Mouse (Mus musculus) hindbrain, postnatal 0 days (tissue): ENCODE data around the gene Arl6. TPM values are rescaled to one million over a fixed set of nuclear protein-coding genes. Genes with fewer than 3 reads are reported as not detected.

ENCODE experiments used
- ATAC-seq: fragments of 200-750 bp; cut with Nextera tagmentation; 2 replicates; pipeline ENCODE4 v1.8.0; 2017; ENCODE audit warnings: mild to moderate bottlenecking, moderate TSS enrichment, moderate library complexity
- DNase-seq: peaks from one replicate; pipeline ENCODE4 v3.0.0-alpha.2; 2015; ENCODE audit warnings: low spot score
- H3K27ac ChIP-seq: fragments of 300-500 bp; sonication (generic); 2 replicates; pipeline ENCODE4 v1.5.1; 2014; ENCODE audit warnings: mild to moderate bottlenecking
- H3K27me3 ChIP-seq: fragments of 300-500 bp; sonication (generic); 2 replicates; pipeline ENCODE4 v1.6.1; 2014; ENCODE audit warnings: low read length, mixed read lengths; ENCODE audit not compliant: insufficient read depth
- H3K36me3 ChIP-seq: fragments of 300-500 bp; sonication (generic); 2 replicates; pipeline ENCODE4 v1.6.1; 2014; ENCODE audit warnings: low read length, mixed read lengths; ENCODE audit not compliant: insufficient read depth
- H3K4me1 ChIP-seq: fragments of 300-500 bp; sonication (generic); 2 replicates; pipeline ENCODE4 v1.6.1; 2014; ENCODE audit warnings: antibody characterized with exemption, low read length, mixed read lengths; ENCODE audit not compliant: insufficient read depth
- H3K4me2 ChIP-seq: fragments of 300-500 bp; sonication (generic); 2 replicates; pipeline ENCODE4 v1.6.1; 2014; ENCODE audit warnings: low read depth, mild to moderate bottlenecking, low read length, moderate library complexity, mixed read lengths
- H3K4me3 ChIP-seq: fragments of 300-500 bp; sonication (generic); 2 replicates; pipeline ENCODE4 v1.5.1; 2014; ENCODE audit warnings: low read length
- H3K9ac ChIP-seq: fragments of 300-500 bp; sonication (generic); replicated peaks from 2 replicates; pipeline ENCODE4 v1.6.1; 2014; ENCODE audit warnings: mild to moderate bottlenecking, low read length, moderate library complexity, mixed read lengths
- H3K9me3 ChIP-seq: fragments of 300-500 bp; sonication (generic); 2 replicates; pipeline ENCODE4 v1.6.1; 2016; ENCODE audit warnings: low read length, mixed read lengths
- CTCF ChIP-seq: IDR thresholded peaks from 2 replicates; pipeline ENCODE4 v1.5.1; 2016; ENCODE audit warnings: antibody characterized with exemption, control low read depth, low read depth
- WGBS: fragments of 180-500 bp; shearing (Covaris S2); extraction: QIAGEN DNeasy Blood & Tissue Kit; methylation state at CpG from one replicate; pipeline ENCODE4 v1.1.7; 2014; 5-methylcytosine and 5-hydroxymethylcytosine counted together
- polyA plus RNA-seq: library from polyadenylated mRNA; unstranded; fragments of >200 nt; fragmentation: Nextera tagmentation; extraction: Ambion mirVana; gene quantifications from 2 replicates; pipeline ENCODE4 v1.2.1, GENCODE M21; 2015
- total RNA-seq: library from RNA; depleted of rRNA; stranded (reverse); fragments of >200 nt; gene quantifications from 2 replicates; pipeline ENCODE4 v1.2.3, GENCODE M21; 2014; rRNA removed

Gene Arl6
- total and polyA plus RNA-seq, 2 experiments from 2014 or later: 26.6 to 65.8 TPM

DNA sequence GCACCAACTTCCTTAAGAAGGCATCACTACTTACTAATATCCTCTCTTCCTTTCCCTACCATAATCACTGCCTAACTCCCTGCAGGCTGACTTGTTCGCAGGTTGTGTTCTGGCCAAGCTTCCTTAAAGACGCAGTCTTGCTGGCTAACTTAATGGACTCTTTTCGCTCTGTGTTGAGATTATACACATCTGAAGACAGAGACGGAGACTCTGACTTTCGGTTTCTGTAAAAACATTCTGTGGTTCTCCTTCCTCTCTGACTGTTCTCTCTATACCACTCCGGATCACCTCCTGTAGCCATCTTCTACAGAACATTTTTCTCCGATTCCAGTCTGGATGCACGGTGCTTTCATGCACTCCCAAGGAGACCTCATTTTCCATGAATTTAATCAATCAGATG, 68.4 kb downstream of the Arl6 start:
- Histone ChIP-seq H3K4me2 (no peak overlapping the region), H3K9me3 (no peaks in the 10 kb centered on the region), H3K27me3 (no peaks in the 10 kb centered on the region), H3K27ac (no peak overlapping the region), H3K9ac (no peak overlapping the region), H3K36me3 (no peaks in the 10 kb centered on the region), H3K4me1 (no peaks in the 10 kb centered on the region), H3K4me3 (no peak overlapping the region)
- no peak for TF ChIP-seq CTCF
- WGBS: 92% methylated on average over 8 of the region's 8 CpGs
- ATAC-seq (no peak), DNase-seq (no peak)

- ATAC-seq: no peak
- H3K4me2 ChIP-seq: no peak overlapping the region
- H3K9ac ChIP-seq: no peak overlapping the region
- no peaks in the 10 kb centered on the region for H3K27me3 ChIP-seq
- no peak overlapping the region for H3K4me3 ChIP-seq
- H3K36me3 ChIP-seq: no peaks in the 10 kb centered on the region
- TF ChIP-seq CTCF: no peak
- peak; percentile 16 for DNase-seq
- no peaks in the 10 kb centered on the region for H3K9me3 ChIP-seq
- no peak overlapping the region for H3K27ac ChIP-seq
- H3K4me1 ChIP-seq: no peaks in the 10 kb centered on the region
- 65% methylated on average over 8 of the region's 8 CpGs for WGBS
Measured at GRCm38 (mm10) chr16:59569837-59570236, 69.4 kb downstream of the Arl6 start.

DNA sequence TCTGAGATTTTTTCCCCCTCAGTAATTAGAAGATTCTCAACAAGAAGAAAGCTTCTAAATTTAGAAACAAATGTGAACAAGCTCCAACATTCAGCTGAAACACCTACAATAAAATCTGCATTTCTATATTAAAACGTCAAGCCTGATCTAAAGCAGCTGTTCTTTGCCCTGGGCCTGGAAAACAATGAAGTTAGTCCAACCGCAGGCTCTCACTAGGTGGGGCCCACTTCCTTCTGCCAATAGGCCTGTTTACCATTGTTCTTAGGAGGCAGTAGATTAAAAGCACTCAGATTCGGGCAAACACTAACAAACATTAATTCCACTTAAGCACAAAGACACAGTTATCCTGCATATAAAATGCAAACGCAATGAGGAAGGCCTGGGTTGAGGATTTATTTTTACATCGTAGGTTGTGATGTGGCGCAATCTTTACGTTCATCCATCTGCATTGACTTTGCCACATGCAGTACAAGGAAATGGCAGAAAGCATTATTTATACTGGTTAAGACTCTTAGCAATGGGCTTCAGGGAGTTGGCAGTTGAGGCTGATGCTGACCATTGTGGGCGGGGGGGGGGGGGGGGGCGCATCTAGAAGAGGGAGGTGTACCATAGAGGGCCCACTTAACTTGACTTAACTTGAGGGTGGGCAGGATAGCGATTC, 71.3 kb downstream of the Arl6 start:
- H3K27me3 ChIP-seq: no peaks in the 10 kb centered on the region
- no peak overlapping the region for H3K9ac ChIP-seq
- TF ChIP-seq CTCF: no peak
- DNase-seq: no peak
- no peaks in the 10 kb centered on the region for H3K4me1 ChIP-seq
- ATAC-seq: no peak
- 69% methylated on average over 10 of the region's 10 CpGs for WGBS
- H3K9me3 ChIP-seq: no peaks in the 10 kb centered on the region
- H3K36me3 ChIP-seq: no peaks in the 10 kb centered on the region
- H3K27ac ChIP-seq: no peak overlapping the region
- no peak overlapping the region for H3K4me3 ChIP-seq
- no peak overlapping the region for H3K4me2 ChIP-seq

DNA sequence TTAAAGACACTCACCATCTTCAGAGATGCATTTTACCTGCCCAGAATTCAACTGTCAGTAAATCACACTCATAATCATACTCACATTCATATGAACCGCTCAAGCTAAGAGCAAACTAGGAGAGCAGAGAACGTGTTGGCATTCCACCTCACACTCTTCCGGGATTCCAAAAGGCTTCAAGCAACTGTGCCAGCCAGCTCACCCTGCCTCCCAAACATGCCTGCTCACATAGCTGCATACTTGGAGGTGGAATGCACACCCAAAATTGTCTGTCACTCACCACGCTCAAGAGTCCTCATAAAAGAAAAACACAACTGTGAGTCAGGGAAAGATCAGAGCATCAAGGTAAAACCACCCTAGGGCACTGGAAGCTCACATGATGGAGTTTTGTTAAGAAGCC, 72.8 kb downstream of the Arl6 start:
- no peak for ATAC-seq
- Histone ChIP-seq H3K4me3 (no peak overlapping the region), H3K27ac (no peak overlapping the region), H3K4me2 (no peak overlapping the region), H3K4me1 (no peaks in the 10 kb centered on the region), H3K27me3 (no peaks in the 10 kb centered on the region), H3K9ac (no peak overlapping the region), H3K9me3 (no peaks in the 10 kb centered on the region), H3K36me3 (no peaks in the 10 kb centered on the region)
- no peak for TF ChIP-seq CTCF
- no peak for DNase-seq
- WGBS: 89% methylated on average over 4 of the region's 4 CpGs

DNA sequence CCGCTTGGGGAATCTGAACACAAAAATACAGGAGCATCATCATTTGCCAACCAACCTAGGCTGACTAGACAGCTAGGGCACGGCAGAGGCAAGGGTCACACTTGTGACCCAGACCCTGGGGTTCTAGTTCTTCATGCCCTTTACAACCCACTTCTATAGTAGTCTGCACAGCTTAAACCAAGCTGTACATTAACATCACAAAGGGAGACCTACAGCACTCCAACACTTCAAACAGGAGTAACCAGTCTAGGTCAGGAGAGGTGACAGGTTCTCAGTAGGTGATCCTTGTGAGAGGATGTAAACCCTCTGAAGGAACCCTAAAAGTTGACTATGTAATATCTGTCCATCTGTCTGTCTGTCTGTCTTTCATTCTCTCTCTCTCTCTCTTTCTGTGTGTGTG, 73.6 kb downstream of the Arl6 start:
- H3K27ac ChIP-seq: no peak overlapping the region
- H3K36me3 ChIP-seq: no peaks in the 10 kb centered on the region
- H3K4me1 ChIP-seq: no peaks in the 10 kb centered on the region
- DNase-seq (no peak), ATAC-seq (no peak)
- H3K4me2 ChIP-seq: no peak overlapping the region
- no peaks in the 10 kb centered on the region for H3K27me3 ChIP-seq
- no peak overlapping the region for H3K4me3 ChIP-seq
- 42% methylated on average over 2 of the region's 2 CpGs for WGBS
- no peaks in the 10 kb centered on the region for H3K9me3 ChIP-seq
- TF ChIP-seq CTCF: no peak
- no peak overlapping the region for H3K9ac ChIP-seq

- no peak for ATAC-seq
- Histone ChIP-seq H3K4me2 (no peak overlapping the region), H3K36me3 (no peaks in the 10 kb centered on the region), H3K27ac (no peak overlapping the region), H3K9ac (no peak overlapping the region), H3K27me3 (no peaks in the 10 kb centered on the region), H3K9me3 (no peaks in the 10 kb centered on the region), H3K4me1 (no peaks in the 10 kb centered on the region), H3K4me3 (no peak overlapping the region)
- TF ChIP-seq CTCF: no peak
- no peak for DNase-seq
- 79% methylated on average over 5 of the region's 5 CpGs for WGBS
Measured at GRCm38 (mm10) chr16:59564025-59564424, 75.2 kb downstream of the Arl6 start.

Other genes starting within 250 kb of the Arl6 start
- gene Gabrr3, start 232.1 kb downstream of the Arl6 start, total RNA-seq: not detected in 2 replicates
- 0.03 TPM in 1 of 2 replicates, not detected in the other for gene Gabrr3, start 232.1 kb downstream of the Arl6 start, polyA plus RNA-seq
- 5.4 and 8.1 TPM in 2 replicates for gene Riox2, start 167.6 kb downstream of the Arl6 start, total RNA-seq
- gene Riox2, start 167.6 kb downstream of the Arl6 start, polyA plus RNA-seq: 11.1 and 13.1 TPM in 2 replicates
- 5.9 and 6.5 TPM in 2 replicates for gene Crybg3, start 38.4 kb downstream of the Arl6 start, total RNA-seq
- gene Crybg3, start 38.4 kb downstream of the Arl6 start, polyA plus RNA-seq: 1.4 and 2.1 TPM in 2 replicates